9 mouse cellular contexts compared by ENCODE assay signal in the genomic region with DNA sequence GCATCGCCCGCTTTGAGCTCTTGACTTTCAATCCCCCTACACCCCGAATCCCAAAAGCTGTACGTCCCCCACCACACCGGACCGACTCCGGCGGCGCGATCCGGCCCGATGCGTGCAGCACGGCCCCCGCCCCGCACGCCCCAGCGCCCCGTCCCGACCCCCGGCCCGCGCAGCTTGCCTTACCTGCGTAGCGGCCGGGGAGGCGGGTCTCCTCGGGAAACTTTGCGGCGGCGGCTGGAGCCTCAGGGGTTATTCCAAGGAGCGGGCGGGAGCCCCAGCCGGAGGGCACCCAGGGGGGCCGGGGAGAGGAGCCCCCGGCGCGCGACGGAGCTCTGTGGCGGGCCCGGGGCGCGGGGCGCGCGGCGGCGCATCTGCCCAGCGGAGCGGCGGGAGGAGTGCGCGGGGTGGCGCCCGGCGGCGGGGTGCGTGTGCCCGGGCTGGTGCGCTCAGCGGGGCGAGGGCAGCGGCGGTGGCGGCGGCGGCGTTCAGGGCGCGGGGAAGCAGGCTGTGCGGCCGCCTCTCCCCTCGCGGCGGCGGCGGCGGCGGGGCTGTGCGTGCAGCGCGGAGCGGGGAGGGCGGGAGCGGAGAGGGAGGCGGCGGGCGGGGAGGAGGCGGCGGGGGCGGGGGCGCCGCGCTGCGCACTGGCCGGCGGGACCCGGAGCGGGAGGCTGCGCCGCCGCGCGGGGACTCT. TPM values are rescaled to one million over a fixed set of nuclear protein-coding genes. Genes with fewer than 3 reads are reported as not detected.
A peak's percentile ranks its signal among the peaks of the same experiment; 100 is the strongest.
DNase-seq lines count a peak whose midpoint lies in the region; ATAC-seq and TF ChIP-seq lines count a peak whose summit lies in the region.
"Had no signal": no experiment of that assay in that cellular context is flagged by ENCODE, and none has a peak within 500 bp of the region (broad histone marks: within the 10 kb centered on the region; RNA-seq: fewer than 3 reads in every experiment).

No protein-coding gene starts in this region.

- in situ Hi-C loops in ES-E14 (cut with MboI; ENCODE audit: low sequenced_read_pairs in 2 of 2, unreplicated experiment in 2 of 2) = no loop called here

- H3K4me2 ChIP-seq in intestine, embryonic 16.5 days (ENCODE audit: low read depth, low read length) = peak overlapping the region; percentile 100
- H3K4me2 ChIP-seq in midbrain, postnatal 0 days (ENCODE audit: low read depth, low read length, poor library complexity, severe bottlenecking) = peak overlapping the region; percentile 88

- H3K9ac ChIP-seq in ES-E14 (ENCODE audit: insufficient read depth, low read depth, low read length, poor library complexity, severe bottlenecking) = peak overlapping the region; percentile 64
- peak overlapping the region; percentile 74 for H3K9ac ChIP-seq in intestine, embryonic 16.5 days (ENCODE audit: low read depth, low read length)
- H3K9ac ChIP-seq in midbrain, postnatal 0 days (replicated peaks; ENCODE audit: low read length, poor library complexity, severe bottlenecking) = peak overlapping the region; percentile 79

- peaks cover 42% of the 10 kb centered on the region for H3K4me1 ChIP-seq in heart, embryonic 10.5 days
- peaks cover 2 to 8% of the 10 kb centered on the region in 2 experiments; a peak in 2 of 4 replicates for H3K4me1 ChIP-seq in ES-E14 (ENCODE audit: control insufficient read depth in 2 of 2, insufficient read depth in 2 of 2, low read length in 2 of 2, poor library complexity in 1 of 2)
- peaks cover 5% of the 10 kb centered on the region; the same call in 1 of the 2 replicates for H3K4me1 ChIP-seq in cortical plate, adult 2 months (ENCODE audit: control insufficient read depth, insufficient read depth, low read length)
- H3K4me1 ChIP-seq in intestine, embryonic 16.5 days (ENCODE audit: control insufficient read depth, insufficient read depth, low read length) = peaks cover 19% of the 10 kb centered on the region
- H3K4me1 ChIP-seq in midbrain, postnatal 0 days (ENCODE audit: insufficient read depth, low read length) = peaks cover 3% of the 10 kb centered on the region; the same call in 1 of the 2 replicates

- no peaks in the 10 kb centered on the region for H3K36me3 ChIP-seq in heart, embryonic 10.5 days
- no peaks in the 10 kb centered on the region for H3K36me3 ChIP-seq in ES-E14 (ENCODE audit: control insufficient read depth, insufficient read depth, low read length, poor library complexity, severe bottlenecking)
- H3K36me3 ChIP-seq in intestine, embryonic 16.5 days (ENCODE audit: control insufficient read depth, insufficient read depth, low read length) = no peaks in the 10 kb centered on the region
- H3K36me3 ChIP-seq in midbrain, postnatal 0 days (ENCODE audit: insufficient read depth, low read length) = no peaks in the 10 kb centered on the region
- H3K36me3 ChIP-seq: G1E had no signal

- peak overlapping the region; percentile 69 for H3K4me3 ChIP-seq in heart, embryonic 10.5 days
- peak overlapping the region; percentile 67 to 88 for H3K4me3 ChIP-seq in ES-E14 (ENCODE audit: insufficient read depth in 1 of 2, low read depth in 1 of 2, low read length in 2 of 2, poor library complexity in 1 of 2, severe bottlenecking in 1 of 2)
- peak overlapping the region; percentile 77 for H3K4me3 ChIP-seq in cortical plate, adult 2 months (ENCODE audit: insufficient read depth, low read length)
- peak overlapping the region; percentile 66 for H3K4me3 ChIP-seq in intestine, embryonic 16.5 days (ENCODE audit: low read length)
- H3K4me3 ChIP-seq in midbrain, postnatal 0 days (ENCODE audit: low read depth, low read length) = peak overlapping the region; percentile 82

- H3K9me3 ChIP-seq in heart, embryonic 10.5 days = no peaks in the 10 kb centered on the region
- H3K9me3 ChIP-seq in ES-E14 (ENCODE audit: control insufficient read depth, insufficient read depth, low read depth, low read length) = no peaks in the 10 kb centered on the region
- no peaks in the 10 kb centered on the region for H3K9me3 ChIP-seq in intestine, embryonic 16.5 days (ENCODE audit: control insufficient read depth, low read length)
- H3K9me3 ChIP-seq in midbrain, postnatal 0 days (ENCODE audit: low read length) = no peaks in the 10 kb centered on the region
- H3K9me3 ChIP-seq: G1E had no signal

- peak overlapping the region; percentile 78 for H3K27ac ChIP-seq in heart, embryonic 10.5 days
- no peak overlapping the region for H3K27ac ChIP-seq in ES-E14 (ENCODE audit: insufficient read depth, low read depth, low read length, poor library complexity, severe bottlenecking)
- H3K27ac ChIP-seq in cortical plate, adult 2 months (ENCODE audit: insufficient read depth, low read length) = peak overlapping the region; percentile 7; the same call in 1 of the 2 replicates
- no peak overlapping the region for H3K27ac ChIP-seq in intestine, embryonic 16.5 days (ENCODE audit: low read length)
- peak overlapping the region; percentile 55 for H3K27ac ChIP-seq in midbrain, postnatal 0 days (ENCODE audit: low read depth, low read length)

- peak; percentile 47 for ATAC-seq in intestine, embryonic 16.5 days
- ATAC-seq in midbrain, postnatal 0 days (ENCODE audit: low FRiP score) = peak; percentile 47

- intact Hi-C loops in heart, postnatal 10 days (cut with DNase I) = loop anchor here (2.0 kb wide), 1 partner anchor 33 kb away; no protein-coding TSS in a partner anchor
- intact Hi-C loops in gastrocnemius, postnatal 14 days (cut with DNase I; ENCODE audit: low total_unique reads) = no loop called here

- TF ChIP-seq POLR2A in cortical plate, adult 2 months (IDR thresholded peaks at IDR 0.05; ENCODE audit: extremely low read depth, insufficient read depth, low read length) = no peak

- DNase-seq in heart, embryonic 10.5 days (ENCODE audit: low spot score) = no peak
- DNase-seq in heart, postnatal 10 days = no peak
- no peak for DNase-seq in ES-E14 (ENCODE audit: low read depth, low spot score)
- DNase-seq in midbrain, postnatal 0 days (ENCODE audit: low spot score) = peak; percentile 58
- no peak for DNase-seq in frontal cortex, postnatal 25 days (ENCODE audit: low spot score in 2 of 2)
- no peak for DNase-seq in gastrocnemius, postnatal 14 days

- H3K27me3 ChIP-seq in heart, embryonic 10.5 days (ENCODE audit: insufficient read depth, poor library complexity, severe bottlenecking) = peaks cover 96% of the 10 kb centered on the region
- peaks cover 40% of the 10 kb centered on the region for H3K27me3 ChIP-seq in intestine, embryonic 16.5 days (replicated peaks; ENCODE audit: control insufficient read depth, insufficient read depth, low read length)
- H3K27me3 ChIP-seq in midbrain, postnatal 0 days (ENCODE audit: insufficient read depth, low read length) = no peaks in the 10 kb centered on the region

- WGBS in heart, embryonic 10.5 days = under 1% methylated on average over 80 of the region's 105 CpGs
- under 1% methylated on average over 50 of the region's 105 CpGs for WGBS in intestine, embryonic 16.5 days
- under 1% methylated on average over 19 of the region's 105 CpGs for WGBS in midbrain, postnatal 0 days

- no peak for TF ChIP-seq CTCF in cortical plate, adult 2 months (IDR thresholded peaks at IDR 0.05; ENCODE audit: extremely low read depth, insufficient read depth, low read length)
- no peak for TF ChIP-seq CTCF in midbrain, postnatal 0 days (IDR thresholded peaks at IDR 0.05)

TF ChIP-seq in ES-E14, 5 proteins besides CTCF, POLR2A, EP300 and RAD21:
- TF ChIP-seq HCFC1 (IDR thresholded peaks at IDR 0.05; ENCODE audit: borderline replicate concordance, insufficient read depth, low read length) (no peak), MAFK (IDR thresholded peaks at IDR 0.05; ENCODE audit: insufficient read depth, low read depth, low read length) (no peak), ZC3H11A (IDR thresholded peaks at IDR 0.05; ENCODE audit: borderline replicate concordance, low read depth, low read length) (no peak), CHD2 (IDR thresholded peaks at IDR 0.05; ENCODE audit: low read depth, low read length) (no peak), ZNF384 (IDR thresholded peaks at IDR 0.05; ENCODE audit: low read depth, low read length) (no peak)
TF ChIP-seq in ES-E14: peak in this region for 0.

RNA-seq across cellular contexts. Expression of gene Otub1, which starts 40.5 kb away (rescaled TPM):
- 198 and 212 TPM in 2 replicates for polyA plus RNA-seq in heart, embryonic 10.5 days (2016; fragmentation: Nextera tagmentation; extraction: Ambion mirVana)
- 100 to 1,000 TPM; 102 to 104 TPM for total RNA-seq in heart, postnatal 10 days (2021)
- total RNA-seq in ES-E14 (2012; rRNA removed) = 117 and 123 TPM in 2 replicates
- 265 TPM in 2 replicates for polyA plus RNA-seq in cortical plate, adult 2 months (2012; rRNA removed)
- 162 and 166 TPM in 2 replicates for polyA plus RNA-seq in intestine, embryonic 16.5 days (2015; fragmentation: Nextera tagmentation; extraction: Ambion mirVana)
- total RNA-seq in midbrain, postnatal 0 days (2014; rRNA removed) = 236 and 242 TPM in 2 replicates
- 257 and 277 TPM in 2 replicates for polyA plus RNA-seq in midbrain, postnatal 0 days (2015; fragmentation: Nextera tagmentation; extraction: Ambion mirVana)
- 10 to 100 TPM; 52.6 to 62.6 TPM for total RNA-seq in gastrocnemius, postnatal 14 days (2021)

RNA-seq across cellular contexts. Expression of gene Cox8a, which starts 51.8 kb away (rescaled TPM):
- 1,294 and 1,907 TPM in 2 replicates for polyA plus RNA-seq in heart, embryonic 10.5 days (2016; fragmentation: Nextera tagmentation; extraction: Ambion mirVana)
- total RNA-seq in heart, postnatal 10 days (2021) = 100 to 1,000 TPM; 661 to 717 TPM
- 882 and 1,211 TPM in 2 replicates for total RNA-seq in ES-E14 (2012; rRNA removed)
- 1,448 and 1,495 TPM in 2 replicates for polyA plus RNA-seq in cortical plate, adult 2 months (2012; rRNA removed)
- polyA plus RNA-seq in intestine, embryonic 16.5 days (2015; fragmentation: Nextera tagmentation; extraction: Ambion mirVana) = 1,467 and 1,508 TPM in 2 replicates
- 1,114 and 1,471 TPM in 2 replicates for total RNA-seq in midbrain, postnatal 0 days (2014; rRNA removed)
- polyA plus RNA-seq in midbrain, postnatal 0 days (2015; fragmentation: Nextera tagmentation; extraction: Ambion mirVana) = 1,645 and 1,756 TPM in 2 replicates
- total RNA-seq in gastrocnemius, postnatal 14 days (2021) = 100 to 1,000 TPM; 167 TPM

Comparison
In these comparisons a context has a peak if more than half of its experiments do, and no peak if none do; other contexts are left out.
1. H3K27ac ChIP-seq: peak in heart, embryonic 10.5 days (single experiment), cortical plate, adult 2 months (single experiment) and midbrain, postnatal 0 days (single experiment); none in ES-E14 (single experiment) and intestine, embryonic 16.5 days (single experiment).
2. Peak in every context shown above with its lines, with median percentiles within 50 percentile points of each other: H3K4me3 ChIP-seq and H3K9ac ChIP-seq.